Mouse (Mus musculus) adrenal gland, postnatal 36 days (tissue): ENCODE results near the gene Ovca2. TPM values are rescaled to one million over a fixed set of nuclear protein-coding genes. Genes with fewer than 3 reads are reported as not detected.
A peak's percentile ranks its signal among the peaks of the same experiment; 100 is the strongest.

Experiments
- microRNA-seq: library from miRNA; unstranded; fragments of <30 nt; microRNA quantifications from one replicate; pipeline ENCODE4 v1.2.0, GENCODE M21; 2021
- total RNA-seq, 2 experiments: library from RNA; stranded (reverse); gene quantifications; 2 replicates each; pipeline ENCODE4 v1.2.3; 2021

Gene Ovca2
- total RNA-seq, 2 experiments from 2014 or later = 20.7 to 22.4 TPM

Small RNAs within 50 kb of the gene (microRNA-seq; reads per million reads assigned to microRNA genes)
- gene Mir132 (868 reads per million, percentile 77 among the genes with 10 or more reads in this experiment), gene Mir212 (45.5 reads per million, percentile 43 among the genes with 10 or more reads in this experiment)

Other genes with a start within 250 kb of the Ovca2 start
- 1 to 10 TPM; 8.3 to 9.0 TPM for gene Hic1, start 9.3 kb downstream of the Ovca2 start, total RNA-seq
- gene Dph1, start 12.4 kb upstream of the Ovca2 start, total RNA-seq = 10 to 100 TPM; 29.8 to 30.6 TPM
- 10 to 100 TPM; 37.3 to 53.0 TPM for gene Rtn4rl1, start 14.9 kb upstream of the Ovca2 start, total RNA-seq
- 10 to 100 TPM; 51.3 to 56.1 TPM for gene Rpa1, start 169.5 kb upstream of the Ovca2 start, total RNA-seq
- 10 to 100 TPM in 1 of 2 experiments, 1 to 10 TPM in 1; 9.9 to 10.9 TPM for gene Smyd4, start 169.6 kb upstream of the Ovca2 start, total RNA-seq
- 10 to 100 TPM; 21.7 to 32.9 TPM for gene Serpinf1, start 243.9 kb upstream of the Ovca2 start, total RNA-seq